ENCODE assay signal across 24 mouse cellular contexts in the genomic region with DNA sequence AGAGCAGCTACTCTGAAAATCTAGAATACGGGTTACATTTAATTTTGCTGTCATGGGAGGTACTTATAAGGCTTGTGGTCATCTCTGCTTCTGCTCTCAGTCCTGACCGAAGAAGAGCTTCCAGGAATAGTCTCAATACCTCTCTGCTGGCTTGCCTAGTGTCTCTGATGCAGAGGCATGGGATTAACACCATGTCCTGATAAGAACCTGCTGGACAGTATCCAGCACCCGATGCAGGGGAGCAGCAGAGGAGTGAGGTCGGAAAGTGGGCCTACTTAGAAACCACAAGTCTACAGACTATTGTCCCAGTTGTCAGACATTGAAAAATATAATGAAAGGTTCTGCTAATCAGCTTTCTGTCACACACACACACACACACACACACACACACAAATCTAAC.
DNase-seq lines count a peak whose midpoint lies in the region; ATAC-seq and TF ChIP-seq lines count a peak whose summit lies in the region.
"Had no signal": no experiment of that assay in that cellular context is flagged by ENCODE, and none has a peak within 500 bp of the region (broad histone marks: within the 10 kb centered on the region; RNA-seq: fewer than 3 reads in every experiment).

No protein-coding gene starts in this region.

- no peak for TF ChIP-seq POLR2A in heart, adult 2 months (IDR thresholded peaks at IDR 0.05; ENCODE audit: insufficient read depth, low read depth, low read length)

- H3K79me2 ChIP-seq in heart, adult 2 months (replicated peaks; ENCODE audit: control insufficient read depth, insufficient read depth, low read length): no peaks in the 10 kb centered on the region

- TF ChIP-seq CTCF in heart, adult 2 months (IDR thresholded peaks at IDR 0.05): no peak

- H3K27ac ChIP-seq in heart, embryonic 10.5 days: peak overlapping the region; percentile 47; the same call in 1 of the 2 replicates
- peak overlapping the region; percentile 57 for H3K27ac ChIP-seq in heart, embryonic 13.5 days (replicated peaks)
- peak overlapping the region; percentile 23; the same call in 1 of the 2 replicates for H3K27ac ChIP-seq in heart, embryonic 16.5 days (ENCODE audit: low read length)
- H3K27ac ChIP-seq in heart, adult 2 months: no peak overlapping the region
- H3K27ac ChIP-seq: forebrain, embryonic 10.5 days; forebrain, embryonic 13.5 days; gastrocnemius, adult 2 months; hindbrain, embryonic 12.5 days; hindbrain, embryonic 15.5 days had no signal

- H3K9me3 ChIP-seq in heart, embryonic 10.5 days: no peaks in the 10 kb centered on the region
- H3K9me3 ChIP-seq in heart, embryonic 13.5 days: no peaks in the 10 kb centered on the region
- no peaks in the 10 kb centered on the region for H3K9me3 ChIP-seq in heart, embryonic 16.5 days (replicated peaks; ENCODE audit: control insufficient read depth, low read length)
- H3K9me3 ChIP-seq: forebrain, embryonic 10.5 days; forebrain, embryonic 13.5 days; hindbrain, embryonic 12.5 days; hindbrain, embryonic 15.5 days had no signal

- no peaks in the 10 kb centered on the region; the same call in 1 of the 2 replicates for H3K36me3 ChIP-seq in heart, embryonic 10.5 days
- H3K36me3 ChIP-seq in heart, embryonic 13.5 days: no peaks in the 10 kb centered on the region
- H3K36me3 ChIP-seq in heart, embryonic 16.5 days (ENCODE audit: control insufficient read depth, insufficient read depth): no peaks in the 10 kb centered on the region
- no peaks in the 10 kb centered on the region for H3K36me3 ChIP-seq in heart, adult 2 months (ENCODE audit: control insufficient read depth, insufficient read depth, low read length)
- H3K36me3 ChIP-seq: forebrain, embryonic 10.5 days; hindbrain, embryonic 12.5 days; hindbrain, embryonic 15.5 days had no signal

- peak; percentile 77 for DNase-seq in heart, embryonic 10.5 days (ENCODE audit: low spot score)
- DNase-seq in heart, adult 9 months (ENCODE audit: low spot score in 2 of 2): no peak
- no peak for DNase-seq in heart, postnatal 36 days
- DNase-seq in heart, adult 2 months: no peak
- DNase-seq in gastrocnemius, postnatal 25 days: no peak
- DNase-seq: adrenal gland, adult 8-10 months; adrenal gland, postnatal 25 days; cerebellum, adult 11-12 months; cerebellum, adult 8-10 months; cerebellum, postnatal 10 days; cerebellum, postnatal 36 days; forebrain, postnatal 0 days; gastrocnemius, adult 2 months; gastrocnemius, postnatal 14 days; kidney, adult 2 months had no signal

- no peak; the same call in 1 of the 2 replicates for ATAC-seq in heart, embryonic 13.5 days (ENCODE audit: extremely low read depth, insufficient number of reproducible peaks, low FRiP score, low TSS enrichment)
- ATAC-seq in heart, embryonic 16.5 days (replicated peaks; ENCODE audit: extremely low read depth, insufficient read depth, low FRiP score): 0 out of 2 replicates have a peak, but pooled peaks have one; percentile 32
- 0 out of 2 replicates have a peak, but pooled peaks have one; percentile 8 for ATAC-seq in common myeloid progenitor, adult 5-6 weeks (replicated peaks; ENCODE audit: low read depth, poor library complexity, severe bottlenecking)
- ATAC-seq: activated CD4-positive, CD25-positive, alpha-beta regulatory T cell, adult 4 months; forebrain, embryonic 13.5 days; forebrain, postnatal 0 days; intestine, postnatal 0 days had no signal

- no peak for TF ChIP-seq EP300 in heart, adult 2 months (IDR thresholded peaks at IDR 0.05; ENCODE audit: insufficient read depth, low read depth, low read length)

- H3K4me3 ChIP-seq in heart, embryonic 10.5 days: no peak overlapping the region
- H3K4me3 ChIP-seq in heart, embryonic 13.5 days: no peak overlapping the region
- no peak overlapping the region for H3K4me3 ChIP-seq in heart, embryonic 16.5 days (ENCODE audit: low read length)
- H3K4me3 ChIP-seq in heart, adult 2 months: no peak overlapping the region
- H3K4me3 ChIP-seq: forebrain, embryonic 10.5 days; forebrain, embryonic 13.5 days; gastrocnemius, adult 2 months; hindbrain, embryonic 12.5 days; hindbrain, embryonic 15.5 days had no signal

- 22% methylated on average over 4 of the region's 4 CpGs for WGBS in heart, embryonic 10.5 days
- WGBS in heart, embryonic 13.5 days: 14% methylated on average over 4 of the region's 4 CpGs
- 34% methylated on average over 4 of the region's 4 CpGs for WGBS in heart, embryonic 16.5 days
- 31% methylated on average over 4 of the region's 4 CpGs for WGBS in heart, adult 2 months

- H3K9ac ChIP-seq in heart, embryonic 13.5 days: no peak overlapping the region
- H3K9ac ChIP-seq in heart, embryonic 16.5 days (ENCODE audit: low read length): no peak overlapping the region
- no peak overlapping the region for H3K9ac ChIP-seq in heart, adult 2 months (ENCODE audit: low read depth, low read length)
- H3K9ac ChIP-seq: forebrain, embryonic 13.5 days; forebrain, postnatal 0 days; hindbrain, embryonic 12.5 days; hindbrain, embryonic 15.5 days had no signal

- H3K4me1 ChIP-seq in heart, embryonic 10.5 days: peaks cover 13% of the 10 kb centered on the region
- peaks cover 29% of the 10 kb centered on the region for H3K4me1 ChIP-seq in heart, embryonic 13.5 days
- peaks cover 9% of the 10 kb centered on the region; the same call in 1 of the 2 replicates for H3K4me1 ChIP-seq in heart, embryonic 16.5 days (ENCODE audit: control insufficient read depth, insufficient read depth, low read length)
- H3K4me1 ChIP-seq in heart, adult 2 months (ENCODE audit: control insufficient read depth, insufficient read depth, low read length): peaks cover 1% of the 10 kb centered on the region; the same call in 1 of the 2 replicates
- H3K4me1 ChIP-seq: forebrain, embryonic 10.5 days; forebrain, embryonic 13.5 days; hindbrain, embryonic 12.5 days; hindbrain, embryonic 15.5 days had no signal

- H3K27me3 ChIP-seq in heart, embryonic 10.5 days (ENCODE audit: insufficient read depth, poor library complexity, severe bottlenecking): no peaks in the 10 kb centered on the region
- H3K27me3 ChIP-seq in heart, embryonic 13.5 days (replicated peaks): no peaks in the 10 kb centered on the region
- no peaks in the 10 kb centered on the region for H3K27me3 ChIP-seq in heart, embryonic 16.5 days (ENCODE audit: control insufficient read depth, insufficient read depth, low read length)
- H3K27me3 ChIP-seq in heart, adult 2 months (ENCODE audit: control insufficient read depth, insufficient read depth, low read length): no peaks in the 10 kb centered on the region
- H3K27me3 ChIP-seq: forebrain, embryonic 13.5 days; hindbrain, embryonic 12.5 days; hindbrain, embryonic 15.5 days had no signal

- H3K4me2 ChIP-seq in heart, embryonic 13.5 days: no peak overlapping the region
- no peak overlapping the region for H3K4me2 ChIP-seq in heart, embryonic 16.5 days (ENCODE audit: low read depth, low read length)
- H3K4me2 ChIP-seq: forebrain, embryonic 13.5 days; hindbrain, embryonic 12.5 days; hindbrain, embryonic 15.5 days had no signal

- intact Hi-C loops in heart, postnatal 36 days (cut with DNase I): no loop called here
- intact Hi-C loops in heart, adult 2 months (cut with DNase I): no loop called here
